Mouse (Mus musculus): ENCODE data around the gene Fancm. TPM values are rescaled to one million over a fixed set of nuclear protein-coding genes. Genes with fewer than 3 reads are reported as not detected.

Gene Fancm
- 5.9 and 6.7 TPM in 2 replicates for polyA plus RNA-seq (2015; fragmentation: Nextera tagmentation; extraction: Ambion mirVana)

DNA sequence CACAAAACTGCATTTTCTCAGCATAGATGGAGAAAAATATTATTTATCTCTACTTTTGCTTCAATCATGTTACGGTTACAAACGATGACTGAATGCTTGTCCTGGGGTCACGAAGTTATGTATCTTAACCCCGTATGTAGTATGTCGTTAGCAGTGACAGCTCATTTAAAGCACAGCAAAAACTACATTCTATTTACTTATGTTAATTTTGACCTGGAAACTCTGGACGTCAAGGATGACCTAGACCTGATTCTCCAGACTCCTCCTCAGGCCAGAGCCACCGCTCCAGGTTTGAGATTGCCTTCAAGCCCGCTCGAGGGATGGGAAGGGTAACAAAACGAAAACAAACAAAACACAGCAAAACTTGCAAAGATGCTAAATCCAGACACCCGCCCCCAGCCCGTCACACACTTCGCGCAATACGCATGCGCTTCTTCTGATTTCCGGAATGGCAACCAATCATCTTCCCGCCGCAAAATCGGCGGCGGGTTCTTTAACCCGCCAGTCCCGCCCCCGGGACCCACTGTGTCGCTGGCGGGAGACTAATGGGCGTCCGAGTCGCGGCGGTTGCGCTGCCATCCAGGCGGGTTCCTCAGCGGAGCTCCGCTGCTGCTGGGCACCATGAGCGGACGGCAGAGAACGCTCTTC is at the start of gene Fancm:
Gene Fancm (plus strand): TSS at position 519 of the 648 bp plus-strand sequence.
- 2% methylated on average over 38 of the region's 39 CpGs for WGBS
- H3K9ac ChIP-seq (ENCODE audit: low read depth, low read length): peak within 1 kb of the TSS; percentile 92
- ATAC-seq: peak; percentile 52
- H3K27me3 ChIP-seq (replicated peaks; ENCODE audit: control insufficient read depth, insufficient read depth, low read length): no peaks in the 10 kb centered on the region
- no peaks in the 10 kb centered on the region for H3K9me3 ChIP-seq (ENCODE audit: control insufficient read depth, low read length)
- peak within 1 kb of the TSS; percentile 83 for H3K4me2 ChIP-seq (ENCODE audit: low read length)
- no peaks in the 10 kb centered on the region for H3K36me3 ChIP-seq (ENCODE audit: control insufficient read depth, insufficient read depth, low read length)
- peaks cover 25% of the 10 kb centered on the region for H3K4me1 ChIP-seq (ENCODE audit: control insufficient read depth, insufficient read depth, low read depth, low read length)
- peak within 1 kb of the TSS; percentile 92 for H3K4me3 ChIP-seq (ENCODE audit: low read length)
- H3K27ac ChIP-seq (ENCODE audit: low read depth, low read length): peak within 1 kb of the TSS; percentile 93

GRCm38 (mm10) chr12:65035839-65036189 is 39.6 kb upstream of the Fancm start:
- whole genome bisulfite sequencing: 47% methylated on average over 8 of the region's 8 CpGs
- no peak for ATAC-seq
- Histone ChIP-seq H3K4me2 (ENCODE audit: low read length) (peak overlapping the region; percentile 77), H3K9ac (ENCODE audit: low read depth, low read length) (peak overlapping the region; percentile 75; the same call in 1 of the 2 replicates), H3K9me3 (ENCODE audit: control insufficient read depth, low read length) (no peaks in the 10 kb centered on the region), H3K4me1 (ENCODE audit: control insufficient read depth, insufficient read depth, low read depth, low read length) (peaks cover 21% of the 10 kb centered on the region), H3K27me3 (replicated peaks; ENCODE audit: control insufficient read depth, insufficient read depth, low read length) (no peaks in the 10 kb centered on the region), H3K36me3 (ENCODE audit: control insufficient read depth, insufficient read depth, low read length) (no peaks in the 10 kb centered on the region), H3K4me3 (ENCODE audit: low read length) (peak overlapping the region; percentile 57), H3K27ac (ENCODE audit: low read depth, low read length) (no peak overlapping the region; the same call in 1 of the 2 replicates)

DNA sequence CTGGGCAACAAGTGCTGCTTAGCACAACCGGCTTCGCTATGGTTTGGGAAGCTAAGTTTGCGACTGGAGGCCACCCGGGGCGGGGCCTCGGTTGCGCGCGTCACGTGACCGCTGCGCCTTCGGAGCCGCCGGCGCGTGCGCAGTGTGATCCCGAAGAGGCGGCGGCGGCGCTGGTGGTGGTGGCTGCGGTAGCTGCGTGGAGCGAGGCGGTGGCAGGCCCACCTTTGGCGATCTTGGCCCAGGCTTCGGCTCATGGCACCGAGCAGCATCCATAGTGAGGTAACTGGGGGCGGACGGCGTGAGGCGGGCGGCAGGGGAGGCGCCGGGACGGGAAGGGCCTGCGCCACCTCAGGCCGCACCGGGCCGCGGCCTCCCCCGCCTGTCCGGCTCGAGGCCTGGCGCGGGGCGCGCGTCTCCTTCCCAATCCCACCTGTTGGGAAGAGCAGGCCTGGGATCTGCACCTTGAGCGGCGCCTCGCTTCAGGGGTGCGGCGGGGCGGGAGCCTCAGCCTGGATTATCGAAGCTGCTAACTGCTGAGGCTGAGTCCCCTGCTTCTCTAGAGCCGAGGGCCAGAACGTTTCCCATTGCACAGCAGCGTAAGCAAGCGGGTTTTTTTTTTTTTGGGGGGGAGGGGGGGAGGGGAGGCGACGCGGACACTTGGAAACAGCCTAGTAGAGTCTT is 39.1 kb upstream of the Fancm start, which contains the start of gene Prpf39:
Gene Prpf39 (plus strand): TSS at position 144 of the 681 bp plus-strand sequence.
- no peaks in the 10 kb centered on the region for H3K36me3 ChIP-seq (ENCODE audit: control insufficient read depth, insufficient read depth, low read length)
- H3K4me3 ChIP-seq (ENCODE audit: low read length): peak within 1 kb of the TSS; percentile 57
- H3K27ac ChIP-seq (ENCODE audit: low read depth, low read length): peak within 1 kb of the TSS; percentile 88
- ATAC-seq: peak; percentile 94
- peaks cover 21% of the 10 kb centered on the region for H3K4me1 ChIP-seq (ENCODE audit: control insufficient read depth, insufficient read depth, low read depth, low read length)
- no peaks in the 10 kb centered on the region for H3K9me3 ChIP-seq (ENCODE audit: control insufficient read depth, low read length)
- WGBS: under 1% methylated on average over 48 of the region's 65 CpGs
- H3K4me2 ChIP-seq (ENCODE audit: low read length): peak within 1 kb of the TSS; percentile 77
- no peaks in the 10 kb centered on the region for H3K27me3 ChIP-seq (replicated peaks; ENCODE audit: control insufficient read depth, insufficient read depth, low read length)
- peak within 1 kb of the TSS; percentile 75 for H3K9ac ChIP-seq (ENCODE audit: low read depth, low read length)

DNA sequence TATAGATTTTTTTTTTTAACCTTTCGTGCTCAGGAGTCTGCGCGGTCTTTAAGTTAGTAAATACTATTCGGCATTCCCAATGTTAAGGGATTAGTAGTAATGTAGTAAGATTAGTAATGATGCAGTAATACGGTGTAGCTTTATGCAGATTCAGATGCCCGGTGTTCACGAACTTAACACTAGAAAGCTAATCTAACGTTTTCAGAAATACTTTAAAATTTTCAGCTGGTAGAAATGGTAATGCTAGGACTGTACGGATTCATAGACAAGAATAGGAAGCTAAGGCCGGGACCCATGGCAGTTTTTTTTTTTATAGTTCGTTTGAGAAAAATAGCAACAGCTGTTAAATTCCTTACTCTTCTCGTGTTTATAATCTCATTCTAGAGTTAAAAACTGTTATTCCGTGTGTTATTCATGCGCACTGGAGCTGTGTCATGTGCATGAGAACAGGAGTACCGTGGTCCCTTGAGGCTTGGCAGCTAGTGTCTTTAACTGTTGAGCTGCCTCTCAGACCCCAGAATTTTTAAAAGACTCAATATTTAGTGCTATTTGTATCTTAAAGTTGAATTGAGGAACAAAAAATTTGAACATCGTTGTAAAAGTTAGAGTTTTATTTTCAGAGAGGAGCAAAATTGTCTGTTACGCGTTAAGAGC is 38.4 kb upstream of the Fancm start:
- no peaks in the 10 kb centered on the region for H3K27me3 ChIP-seq (replicated peaks; ENCODE audit: control insufficient read depth, insufficient read depth, low read length)
- H3K27ac ChIP-seq (ENCODE audit: low read depth, low read length): no peak overlapping the region
- 15% methylated on average over 18 of the region's 18 CpGs for WGBS
- peak overlapping the region; percentile 75 for H3K9ac ChIP-seq (ENCODE audit: low read depth, low read length)
- H3K9me3 ChIP-seq (ENCODE audit: control insufficient read depth, low read length): no peaks in the 10 kb centered on the region
- ATAC-seq: peak; percentile 16
- H3K4me1 ChIP-seq (ENCODE audit: control insufficient read depth, insufficient read depth, low read depth, low read length): peaks cover 21% of the 10 kb centered on the region
- H3K36me3 ChIP-seq (ENCODE audit: control insufficient read depth, insufficient read depth, low read length): no peaks in the 10 kb centered on the region
- H3K4me2 ChIP-seq (ENCODE audit: low read length): peak overlapping the region; percentile 77
- peak overlapping the region; percentile 57 for H3K4me3 ChIP-seq (ENCODE audit: low read length)

DNA sequence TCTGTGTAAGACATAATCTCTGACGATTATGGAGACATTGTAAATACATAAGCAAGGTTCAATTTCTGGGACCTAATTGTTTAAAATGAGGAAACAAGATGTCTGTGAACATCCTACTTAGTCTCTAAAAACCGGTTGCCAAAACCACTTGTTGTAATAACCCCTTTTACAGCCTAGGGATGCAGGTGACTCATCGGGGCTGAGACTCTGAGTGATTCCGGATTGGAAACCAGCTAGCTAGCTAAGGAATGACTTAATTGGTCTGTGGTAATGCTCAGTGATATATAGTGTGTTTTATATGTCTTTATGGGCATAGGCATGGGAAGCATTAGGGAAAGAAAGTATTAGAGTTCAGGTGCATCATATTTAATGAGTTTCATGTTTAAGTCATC is 37.9 kb upstream of the Fancm start:
- Histone ChIP-seq H3K4me1 (ENCODE audit: control insufficient read depth, insufficient read depth, low read depth, low read length) (peaks cover 21% of the 10 kb centered on the region), H3K4me3 (ENCODE audit: low read length) (peak overlapping the region; percentile 57), H3K36me3 (ENCODE audit: control insufficient read depth, insufficient read depth, low read length) (no peaks in the 10 kb centered on the region), H3K27ac (ENCODE audit: low read depth, low read length) (no peak overlapping the region), H3K9ac (ENCODE audit: low read depth, low read length) (no peak overlapping the region), H3K27me3 (replicated peaks; ENCODE audit: control insufficient read depth, insufficient read depth, low read length) (no peaks in the 10 kb centered on the region), H3K9me3 (ENCODE audit: control insufficient read depth, low read length) (no peaks in the 10 kb centered on the region), H3K4me2 (ENCODE audit: low read length) (peak overlapping the region; percentile 77)
- WGBS: 42% methylated on average over 4 of the region's 4 CpGs
- no peak for ATAC-seq

DNA sequence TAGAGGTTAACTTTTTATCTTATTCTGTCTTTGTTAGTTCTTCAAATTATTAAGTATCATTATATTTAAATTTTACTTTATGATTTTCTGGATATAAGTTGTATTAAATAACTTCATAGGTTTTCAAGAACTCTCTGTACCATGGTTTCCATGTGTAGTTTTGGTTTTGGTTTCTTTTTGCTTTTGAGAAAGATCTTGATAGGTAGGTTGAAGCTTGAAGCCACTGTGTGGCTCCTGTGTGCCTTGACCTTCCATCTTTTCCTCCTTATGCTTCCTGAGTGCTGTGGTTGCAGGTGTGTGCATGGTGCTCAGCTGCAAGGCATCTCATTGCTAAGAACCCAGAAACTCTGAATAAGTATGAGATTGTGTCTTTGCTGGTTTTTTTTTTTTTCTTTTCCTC is 26.6 kb upstream of the Fancm start:
- H3K9ac ChIP-seq (ENCODE audit: low read depth, low read length): no peak overlapping the region

DNA sequence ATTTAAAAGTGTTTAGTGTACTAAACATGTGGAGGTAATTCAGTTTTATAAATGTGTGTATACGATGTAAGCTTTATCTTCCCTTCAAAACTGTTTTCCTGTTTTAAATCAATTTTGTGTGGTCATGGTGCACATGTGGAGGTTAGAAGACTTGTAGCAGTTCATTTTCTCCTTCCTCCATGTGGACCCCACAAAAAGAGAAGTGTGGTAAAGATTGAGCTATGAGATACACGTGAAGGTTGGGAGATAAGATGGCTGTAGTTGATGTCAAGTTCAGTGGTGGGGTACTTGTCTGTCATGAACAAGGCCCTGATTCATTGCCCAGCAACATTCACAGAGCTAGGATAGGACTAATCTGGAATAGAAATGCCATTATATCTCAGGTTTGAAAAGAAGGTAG is 17.2 kb upstream of the Fancm start:
- Histone ChIP-seq H3K4me1 (ENCODE audit: control insufficient read depth, insufficient read depth, low read depth, low read length) (no peaks in the 10 kb centered on the region), H3K27me3 (replicated peaks; ENCODE audit: control insufficient read depth, insufficient read depth, low read length) (no peaks in the 10 kb centered on the region), H3K9me3 (ENCODE audit: control insufficient read depth, low read length) (no peaks in the 10 kb centered on the region), H3K36me3 (ENCODE audit: control insufficient read depth, insufficient read depth, low read length) (peaks cover 21% of the 10 kb centered on the region), H3K4me2 (ENCODE audit: low read length) (no peak overlapping the region), H3K4me3 (ENCODE audit: low read length) (no peak overlapping the region), H3K9ac (ENCODE audit: low read depth, low read length) (no peak overlapping the region), H3K27ac (ENCODE audit: low read depth, low read length) (no peak overlapping the region)
- no peak for ATAC-seq
- WGBS: 84% methylated on average over 2 of the region's 2 CpGs

More for the DNA sequence above, 26.6 kb upstream of the Fancm start:
- H3K4me1 ChIP-seq (ENCODE audit: control insufficient read depth, insufficient read depth, low read depth, low read length): no peaks in the 10 kb centered on the region
- H3K36me3 ChIP-seq (ENCODE audit: control insufficient read depth, insufficient read depth, low read length): peaks cover 14% of the 10 kb centered on the region; the same call in 1 of the 2 replicates
- H3K4me3 ChIP-seq (ENCODE audit: low read length): no peak overlapping the region
- H3K27ac ChIP-seq (ENCODE audit: low read depth, low read length): no peak overlapping the region
- no peak for ATAC-seq
- H3K4me2 ChIP-seq (ENCODE audit: low read length): no peak overlapping the region
- H3K27me3 ChIP-seq (replicated peaks; ENCODE audit: control insufficient read depth, insufficient read depth, low read length): no peaks in the 10 kb centered on the region
- no peaks in the 10 kb centered on the region for H3K9me3 ChIP-seq (ENCODE audit: control insufficient read depth, low read length)

DNA sequence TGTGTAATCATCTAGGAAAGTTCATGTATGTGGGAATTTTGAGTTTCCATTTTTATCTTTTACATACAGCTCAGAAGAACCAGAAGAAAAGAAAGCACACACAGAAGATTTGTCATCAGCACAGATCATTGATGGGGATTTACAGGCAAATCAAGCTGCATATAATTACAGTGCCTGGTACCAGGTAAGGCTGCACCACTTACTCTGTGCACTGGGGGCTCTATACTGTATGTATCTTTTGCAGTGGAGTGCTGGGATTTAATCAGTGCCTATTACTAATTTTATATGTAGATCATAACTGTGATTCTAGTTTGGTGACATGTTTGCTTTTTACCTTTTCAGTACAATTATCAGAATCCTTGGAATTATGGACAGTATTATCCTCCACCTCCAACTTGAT is 14.3 kb upstream of the Fancm start:
- no peak overlapping the region for H3K9ac ChIP-seq (ENCODE audit: low read depth, low read length)
- no peaks in the 10 kb centered on the region for H3K27me3 ChIP-seq (replicated peaks; ENCODE audit: control insufficient read depth, insufficient read depth, low read length)
- no peak for ATAC-seq
- no peaks in the 10 kb centered on the region for H3K4me1 ChIP-seq (ENCODE audit: control insufficient read depth, insufficient read depth, low read depth, low read length)
- H3K36me3 ChIP-seq (ENCODE audit: control insufficient read depth, insufficient read depth, low read length): peaks cover 20% of the 10 kb centered on the region
- no peak overlapping the region for H3K4me2 ChIP-seq (ENCODE audit: low read length)
- H3K4me3 ChIP-seq (ENCODE audit: low read length): no peak overlapping the region
- H3K27ac ChIP-seq (ENCODE audit: low read depth, low read length): no peak overlapping the region
- H3K9me3 ChIP-seq (ENCODE audit: control insufficient read depth, low read length): no peaks in the 10 kb centered on the region

GRCm38 (mm10) chr12:65065241-65065640 is 10.2 kb upstream of the Fancm start:
- Histone ChIP-seq H3K4me2 (ENCODE audit: low read length) (no peak overlapping the region), H3K27me3 (replicated peaks; ENCODE audit: control insufficient read depth, insufficient read depth, low read length) (no peaks in the 10 kb centered on the region), H3K4me3 (ENCODE audit: low read length) (no peak overlapping the region), H3K9me3 (ENCODE audit: control insufficient read depth, low read length) (no peaks in the 10 kb centered on the region), H3K27ac (ENCODE audit: low read depth, low read length) (no peak overlapping the region), H3K9ac (ENCODE audit: low read depth, low read length) (no peak overlapping the region), H3K4me1 (ENCODE audit: control insufficient read depth, insufficient read depth, low read depth, low read length) (no peaks in the 10 kb centered on the region), H3K36me3 (ENCODE audit: control insufficient read depth, insufficient read depth, low read length) (peaks cover 27% of the 10 kb centered on the region)
- 84% methylated on average over 2 of the region's 2 CpGs for WGBS
- ATAC-seq: no peak
